Mouse (Mus musculus) cerebellum, postnatal 25 days (tissue): ENCODE data around the gene Gabarap.
A peak's percentile ranks its signal among the peaks of the same experiment; 100 is the strongest.
"Not testable (repeated sequence)": the region's sequence is repeated elsewhere in the genome, so short reads cannot be mapped to it uniquely, and the experiment has no call there.

Source experiments
- DNase-seq, 2 experiments: peaks; one replicate each; pipeline ENCODE4 v3.0.0; 2021; ENCODE audit warnings: mixed read lengths in 2 of 2

Gene Gabarap

GRCm38 (mm10) chr11:69999666-70000065, 8.7 kb downstream of the Gabarap start:
- no peak for DNase-seq

GRCm38 (mm10) chr11:70000396-70000898, 9.5 kb downstream of the Gabarap start, which contains the start of gene Dvl2:
Gene Dvl2 (plus strand): TSS chr11:70000595.
- DNase-seq: peak; percentile 89 to 94

GRCm38 (mm10) chr11:70001159-70001558, 10.2 kb downstream of the Gabarap start:
- DNase-seq: no peak

- DNase-seq: peak in 1 of 2 experiments; percentile 67
Observed at GRCm38 (mm10) chr11:70001865-70002264, 10.9 kb downstream of the Gabarap start.

- DNase-seq: no peak
Observed at GRCm38 (mm10) chr11:70002471-70002870, 11.5 kb downstream of the Gabarap start.

- no peak for DNase-seq
Observed at GRCm38 (mm10) chr11:70005521-70005920, 14.6 kb downstream of the Gabarap start.

GRCm38 (mm10) chr11:70010033-70010432, 19.1 kb downstream of the Gabarap start:
- no peak for DNase-seq

- no peak for DNase-seq
Observed at GRCm38 (mm10) chr11:70010548-70010947, 19.6 kb downstream of the Gabarap start.

GRCm38 (mm10) chr11:70010961-70011360, 20.0 kb downstream of the Gabarap start:
- DNase-seq: no peak

GRCm38 (mm10) chr11:70012931-70013330, 22.0 kb downstream of the Gabarap start:
- DNase-seq: no peak

GRCm38 (mm10) chr11:70013408-70013807, 22.5 kb downstream of the Gabarap start:
- no peak for DNase-seq

GRCm38 (mm10) chr11:70014051-70014450, 23.1 kb downstream of the Gabarap start:
- no peak for DNase-seq

GRCm38 (mm10) chr11:70014880-70015558, 24.1 kb downstream of the Gabarap start, which contains the start of gene Acadvl:
Gene Acadvl (minus strand): TSS chr11:70015411.
- DNase-seq: peak; percentile 91 to 94

- DNase-seq: no peak
Observed at GRCm38 (mm10) chr11:70015677-70016076, 24.7 kb downstream of the Gabarap start.

- not testable (repeated sequence) for DNase-seq
Observed at GRCm38 (mm10) chr11:70016177-70016576, 25.2 kb downstream of the Gabarap start.

- no peak for DNase-seq
Observed at GRCm38 (mm10) chr11:70016669-70017068, 25.7 kb downstream of the Gabarap start, which contains the start of gene Dlg4. Gene Dlg4 (plus strand): TSS chr11:70016942.

- no peak for DNase-seq
Observed at GRCm38 (mm10) chr11:70017199-70017767, 26.3 kb downstream of the Gabarap start.

GRCm38 (mm10) chr11:70018131-70018990, 27.4 kb downstream of the Gabarap start:
- DNase-seq: peak; percentile 79 to 88

- DNase-seq: no peak
Observed at GRCm38 (mm10) chr11:70019495-70020021, 28.6 kb downstream of the Gabarap start.

- peak in 1 of 2 experiments; percentile 45 for DNase-seq
Observed at GRCm38 (mm10) chr11:70020022-70020631, 29.2 kb downstream of the Gabarap start.

GRCm38 (mm10) chr11:70020731-70021263, 29.9 kb downstream of the Gabarap start:
- peak; percentile 71 to 82 for DNase-seq
